Mouse (Mus musculus) embryonic fibroblast, embryonic 13.5 days (primary cell): ENCODE results near the gene C1qtnf1.

Source experiments
- CTCF ChIP-seq: IDR thresholded peaks from 2 replicates; pipeline ENCODE4 v1.5.1; 2011; ENCODE audit warnings: mild to moderate bottlenecking, control low read depth, low read length, moderate library complexity, borderline replicate concordance; ENCODE audit not compliant: insufficient read depth
- POLR2A ChIP-seq: IDR thresholded peaks from 2 replicates; pipeline ENCODE4 v1.6.1; 2011; ENCODE audit warnings: low read depth, mild to moderate bottlenecking, control low read depth, low read length, moderate library complexity

- no peak for TF ChIP-seq POLR2A
- TF ChIP-seq CTCF, result no peak
Observed at GRCm38 (mm10) chr11:118427266-118427779, 680 bp upstream of the C1qtnf1 start.
